Mouse (Mus musculus) spleen, adult 2 months (tissue): Measurements from ENCODE around the gene Cuedc2. TPM values are rescaled to one million over a fixed set of nuclear protein-coding genes. Genes with fewer than 3 reads are reported as not detected.

ENCODE experiments used
- DNase-seq, 2 experiments: peaks; one replicate each; pipeline versions ENCODE4 v3.0.0 to v3.0.0-alpha.2; 2012 to 2021; ENCODE audit warnings: low spot score in 2 of 2, low read depth in 1 of 2
- H3K27ac ChIP-seq: fragments of 200-500 bp; 2 replicates; pipeline ENCODE4 v1.5.1; 2012; ENCODE audit warnings: low read length, inconsistent platforms; ENCODE audit not compliant: insufficient read depth
- H3K27me3 ChIP-seq: fragments of 200-500 bp; 2 replicates; pipeline ENCODE4 v1.6.1; 2012; ENCODE audit warnings: mild to moderate bottlenecking, moderate library complexity, low read length, inconsistent platforms; ENCODE audit not compliant: control insufficient read depth, insufficient read depth
- H3K36me3 ChIP-seq: fragments of 200-500 bp; 2 replicates; pipeline ENCODE4 v1.6.1; 2012; ENCODE audit warnings: mild to moderate bottlenecking, low read length, inconsistent platforms; ENCODE audit not compliant: control insufficient read depth, insufficient read depth
- H3K4me1 ChIP-seq: fragments of 200-500 bp; 2 replicates; pipeline ENCODE4 v1.6.1; 2011; ENCODE audit warnings: inconsistent platforms; ENCODE audit not compliant: control insufficient read depth, insufficient read depth, insufficient read length
- H3K4me3 ChIP-seq: fragments of 200-500 bp; 2 replicates; pipeline ENCODE4 v1.5.1; 2011; ENCODE audit warnings: mild to moderate bottlenecking, inconsistent platforms; ENCODE audit not compliant: insufficient read depth, insufficient read length; ENCODE audit errors: extremely low read depth
- CTCF ChIP-seq: fragments of 200-500 bp; IDR thresholded peaks from 2 replicates; pipeline ENCODE4 v1.5.1; 2011; ENCODE audit warnings: mild to moderate bottlenecking, inconsistent platforms; ENCODE audit not compliant: insufficient read depth, insufficient read length, insufficient replicate concordance; ENCODE audit errors: extremely low read depth
- POLR2A ChIP-seq: fragments of 200-500 bp; IDR thresholded peaks from 2 replicates; pipeline ENCODE4 v1.6.1; 2011; ENCODE audit warnings: low read depth, low read length, inconsistent platforms
- WGBS: fragments of 180-500 bp; shearing (Covaris S2); methylation state at CpG from one replicate; pipeline ENCODE4 v1.1.7; 2018; 5-methylcytosine and 5-hydroxymethylcytosine counted together
- polyA plus RNA-seq: library from polyadenylated mRNA; depleted of rRNA; stranded (reverse); fragments of >200 nt; gene quantifications from 2 replicates; pipeline ENCODE4 v1.2.3, GENCODE M21; 2012

Cuedc2 gene
- polyA plus RNA-seq, 1 experiment: 45.3 TPM

GRCm38 (mm10) chr19:46350168-46350932 is 11.8 kb upstream of the Cuedc2 start, which contains the start of gene 2310034G01Rik:
Gene 2310034G01Rik, minus strand, starts transcription at chr19:46350302.
- peaks cover 5% of the 10 kb centered on the region; the same call in 1 of the 2 replicates for H3K27me3 ChIP-seq
- no peak for DNase-seq
- no peaks in the 10 kb centered on the region for H3K36me3 ChIP-seq
- 69% methylated on average over 10 of the region's 10 CpGs for WGBS
- peak within 1 kb of the TSS; percentile 75 for H3K4me3 ChIP-seq
- H3K4me1 ChIP-seq: peaks cover 6% of the 10 kb centered on the region
- no peak within 1 kb of the TSS for H3K27ac ChIP-seq
- TF ChIP-seq CTCF: no peak
- no peak for TF ChIP-seq POLR2A

- WGBS: 55% methylated on average over 6 of the region's 6 CpGs
- no peaks in the 10 kb centered on the region for H3K36me3 ChIP-seq
- DNase-seq: no peak
- H3K4me1 ChIP-seq: peaks cover 6% of the 10 kb centered on the region
- peaks cover 5% of the 10 kb centered on the region; the same call in 1 of the 2 replicates for H3K27me3 ChIP-seq
- peak overlapping the region; percentile 75; the same call in 1 of the 2 replicates for H3K4me3 ChIP-seq
- no peak overlapping the region for H3K27ac ChIP-seq
- TF ChIP-seq POLR2A: no peak
- TF ChIP-seq CTCF: no peak
Measured at GRCm38 (mm10) chr19:46349550-46349949, 11.0 kb upstream of the Cuedc2 start.

GRCm38 (mm10) chr19:46348761-46349458 is 10.4 kb upstream of the Cuedc2 start:
- Histone ChIP-seq H3K4me1 (peaks cover 6% of the 10 kb centered on the region), H3K4me3 (peak overlapping the region; percentile 75), H3K27ac (no peak overlapping the region), H3K36me3 (no peaks in the 10 kb centered on the region), H3K27me3 (peaks cover 5% of the 10 kb centered on the region; the same call in 1 of the 2 replicates)
- TF ChIP-seq POLR2A (peak; percentile 30; the same call in 1 of the 2 replicates), CTCF (no peak)
- WGBS: 1% methylated on average over 78 of the region's 78 CpGs
- DNase-seq: peak in 1 of 2 experiments; percentile 28

GRCm38 (mm10) chr19:46347936-46348668 is 9.6 kb upstream of the Cuedc2 start:
- peak overlapping the region; percentile 75 for H3K4me3 ChIP-seq
- 37% methylated on average over 14 of the region's 14 CpGs for WGBS
- no peaks in the 10 kb centered on the region for H3K36me3 ChIP-seq
- peaks cover 6% of the 10 kb centered on the region for H3K4me1 ChIP-seq
- peaks cover 5% of the 10 kb centered on the region; the same call in 1 of the 2 replicates for H3K27me3 ChIP-seq
- no peak for TF ChIP-seq CTCF
- TF ChIP-seq POLR2A: no peak
- DNase-seq: no peak
- no peak overlapping the region for H3K27ac ChIP-seq

- no peaks in the 10 kb centered on the region for H3K36me3 ChIP-seq
- no peak overlapping the region for H3K4me3 ChIP-seq
- no peak for DNase-seq
- peaks cover 6% of the 10 kb centered on the region for H3K4me1 ChIP-seq
- TF ChIP-seq CTCF (no peak), POLR2A (no peak)
- 95% methylated on average over 1 of the region's 1 CpGs for WGBS
- peaks cover 5% of the 10 kb centered on the region; the same call in 1 of the 2 replicates for H3K27me3 ChIP-seq
- H3K27ac ChIP-seq: no peak overlapping the region
Measured at GRCm38 (mm10) chr19:46347146-46347545, 8.6 kb upstream of the Cuedc2 start.

- 53% methylated on average over 7 of the region's 7 CpGs for WGBS
- Histone ChIP-seq H3K4me1 (peaks cover 6% of the 10 kb centered on the region), H3K4me3 (no peak overlapping the region), H3K27me3 (peaks cover 5% of the 10 kb centered on the region; the same call in 1 of the 2 replicates), H3K27ac (no peak overlapping the region), H3K36me3 (no peaks in the 10 kb centered on the region)
- DNase-seq: no peak
- no peak for TF ChIP-seq POLR2A
- no peak for TF ChIP-seq CTCF
Measured at GRCm38 (mm10) chr19:46344710-46345419, 6.4 kb upstream of the Cuedc2 start.
